Mouse (Mus musculus): ENCODE measurements around the gene Nxpe3.

Nxpe3 gene

DNA sequence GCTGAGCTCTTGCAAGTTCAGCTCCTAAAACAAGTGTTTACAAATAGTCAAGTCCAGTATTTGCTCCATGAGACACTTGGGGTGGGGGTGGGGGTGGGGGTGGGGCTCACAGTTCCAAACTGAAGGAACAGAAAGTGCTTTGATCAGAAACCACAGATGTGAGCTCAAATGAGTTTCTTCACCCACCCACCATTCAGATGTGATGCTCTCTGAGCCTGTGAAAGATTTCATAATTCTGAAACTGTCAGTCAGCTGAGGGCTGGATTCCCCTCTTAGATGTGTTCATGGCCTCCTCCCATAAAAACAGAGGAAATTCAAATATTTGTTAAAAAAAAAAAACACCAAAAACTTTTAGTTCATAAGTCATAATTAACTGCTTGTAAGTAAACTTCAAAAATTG is 59.3 kb downstream of the Nxpe3 start:
- DNase-seq: peak; percentile 37

- no peak for DNase-seq
Observed at GRCm38 (mm10) chr16:55832617-55833016, 62.5 kb downstream of the Nxpe3 start.

- DNase-seq: no peak
Observed at GRCm38 (mm10) chr16:55832040-55832439, 63.0 kb downstream of the Nxpe3 start.

- DNase-seq: no peak
Observed at GRCm38 (mm10) chr16:55831451-55831850, 63.6 kb downstream of the Nxpe3 start.

- no peak for DNase-seq
Observed at GRCm38 (mm10) chr16:55823398-55824155, 71.5 kb downstream of the Nxpe3 start.

GRCm38 (mm10) chr16:55822741-55823397 is 72.2 kb downstream of the Nxpe3 start:
- no peak for DNase-seq

- DNase-seq: peak; percentile 92
Observed at GRCm38 (mm10) chr16:55821997-55822740, 72.9 kb downstream of the Nxpe3 start.

GRCm38 (mm10) chr16:55821571-55821981 is 73.5 kb downstream of the Nxpe3 start:
- no peak for DNase-seq

- no peak for DNase-seq
Observed at GRCm38 (mm10) chr16:55820916-55821570, 74.0 kb downstream of the Nxpe3 start.

DNA sequence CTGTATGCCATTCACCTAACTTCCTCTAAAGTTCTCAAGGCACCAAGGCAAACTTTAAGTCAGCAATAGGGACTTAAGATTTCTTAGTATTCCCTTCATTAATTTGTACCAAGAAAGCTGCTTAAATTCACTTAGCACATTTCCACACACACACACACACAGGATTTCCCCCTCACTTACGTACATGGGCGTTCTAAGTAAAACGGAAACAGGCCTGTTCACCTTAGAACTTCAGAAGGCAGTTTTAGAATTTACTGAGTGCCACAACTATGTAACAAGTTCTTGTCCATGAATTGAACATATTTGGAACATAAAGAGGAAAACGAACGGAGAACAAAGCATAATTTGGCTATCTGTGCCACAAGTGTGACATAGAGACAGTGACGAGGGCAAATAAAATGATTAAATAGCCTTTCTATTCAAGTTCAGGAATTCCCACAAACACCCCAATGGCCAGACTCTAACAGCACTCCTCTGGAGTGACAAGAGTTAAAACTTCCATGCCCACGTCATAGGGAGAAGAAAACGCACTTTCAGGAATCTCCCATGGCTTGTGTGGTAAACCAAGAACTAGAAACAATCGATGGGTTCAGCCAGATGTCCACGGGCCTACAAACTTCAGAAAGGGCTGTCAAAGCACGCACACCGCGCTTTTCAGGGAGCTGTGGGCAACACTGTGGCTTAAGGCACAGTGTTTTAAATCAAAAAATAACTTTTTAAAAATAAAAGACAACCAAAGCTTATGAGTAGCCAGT is 74.7 kb downstream of the Nxpe3 start:
- DNase-seq: no peak

- DNase-seq: no peak
Observed at GRCm38 (mm10) chr16:55819186-55819861, 75.8 kb downstream of the Nxpe3 start.

GRCm38 (mm10) chr16:55817717-55818515 is 77.2 kb downstream of the Nxpe3 start:
- DNase-seq: no peak

DNA sequence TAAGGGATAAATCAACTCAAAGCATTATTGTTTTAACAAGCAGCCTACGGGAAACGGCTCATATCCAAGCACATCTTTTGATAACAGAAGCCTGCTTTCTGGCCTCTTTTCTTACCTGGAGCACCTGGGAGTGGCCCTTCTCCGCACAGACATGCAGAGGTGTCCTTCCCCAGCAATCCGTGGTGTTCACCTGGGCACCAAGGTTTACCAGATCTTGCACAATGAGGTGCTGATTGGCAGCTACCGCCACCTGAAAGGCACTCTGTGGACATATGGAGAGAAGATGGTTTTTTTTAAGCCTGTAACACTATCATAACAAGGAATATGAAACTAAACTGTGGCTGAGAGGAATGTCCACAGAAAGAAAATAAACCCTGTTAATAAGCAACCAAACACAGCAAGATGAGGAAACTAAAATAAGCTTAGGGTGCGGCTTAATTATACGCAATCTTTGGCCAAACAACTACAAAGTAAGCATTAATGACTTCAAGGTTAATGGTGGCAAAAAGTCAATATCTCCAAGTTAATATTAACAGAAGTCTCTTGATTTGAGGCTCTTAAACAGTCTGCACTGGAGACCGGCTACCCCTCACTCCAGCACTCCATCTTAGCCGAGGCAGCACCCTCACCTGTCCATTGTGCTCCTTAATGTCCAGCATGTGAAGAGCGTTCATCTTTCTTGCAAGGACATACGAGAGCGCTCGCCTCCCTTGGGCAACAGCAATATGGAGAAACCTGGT is 78.7 kb downstream of the Nxpe3 start:
- DNase-seq: no peak

DNA sequence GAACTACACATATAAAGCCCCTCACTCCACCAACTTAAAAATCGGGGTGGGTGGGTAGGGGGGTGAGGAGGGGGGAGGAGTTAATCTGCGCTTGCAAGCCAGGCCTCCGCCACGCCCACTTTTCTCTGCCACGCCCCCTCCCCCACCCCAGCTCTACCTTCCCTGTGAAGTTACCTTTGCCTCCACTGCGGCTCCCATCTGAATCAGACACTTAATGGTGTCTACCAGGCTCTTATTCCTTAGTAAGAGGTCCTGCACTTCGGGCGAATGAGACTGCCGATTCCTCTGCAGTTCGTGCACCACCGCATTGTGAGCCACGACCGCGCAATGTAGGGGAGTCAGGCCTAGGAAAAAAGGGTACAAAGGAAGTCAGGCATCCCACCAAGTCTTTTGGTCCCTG is 79.6 kb downstream of the Nxpe3 start:
- DNase-seq: no peak

- DNase-seq: no peak
Observed at GRCm38 (mm10) chr16:55814686-55815085, 80.4 kb downstream of the Nxpe3 start.

- DNase-seq: no peak
Observed at GRCm38 (mm10) chr16:55813916-55814315, 81.2 kb downstream of the Nxpe3 start.

- DNase-seq: no peak
Observed at GRCm38 (mm10) chr16:55811792-55812191, 83.3 kb downstream of the Nxpe3 start.

GRCm38 (mm10) chr16:55809779-55810514 is 85.1 kb downstream of the Nxpe3 start:
- no peak for DNase-seq

DNA sequence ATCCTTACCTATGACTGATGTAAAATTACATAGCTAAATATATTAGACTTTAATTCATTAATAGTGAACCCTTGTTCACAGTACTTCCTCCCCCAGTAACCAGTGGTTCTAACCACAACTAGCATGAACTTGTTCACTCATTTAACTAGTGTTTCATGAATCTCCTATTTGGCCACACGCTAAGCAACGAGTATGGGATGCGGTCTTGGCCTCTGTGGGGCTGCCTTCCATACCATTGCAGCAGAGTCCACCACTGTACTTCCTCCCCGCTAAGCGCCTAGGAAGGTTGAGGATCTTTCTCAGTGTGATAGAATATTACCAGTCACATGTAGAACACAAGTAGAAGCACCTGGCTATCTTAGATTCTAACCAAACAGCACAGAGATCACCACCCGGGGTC is 85.7 kb downstream of the Nxpe3 start:
- DNase-seq: no peak
